Mouse (Mus musculus) hindbrain, embryonic 10.5 days (tissue): Measurements from ENCODE around the gene Rbm4b. TPM values are rescaled to one million over a fixed set of nuclear protein-coding genes. Genes with fewer than 3 reads are reported as not detected.
A peak's percentile ranks its signal among the peaks of the same experiment; 100 is the strongest.
"Not testable (repeated sequence)": the region's sequence is repeated elsewhere in the genome, so short reads cannot be mapped to it uniquely, and the experiment has no call there.

ENCODE experiments used
- DNase-seq: peaks from one replicate; pipeline ENCODE4 v3.0.0-alpha.2; 2017; ENCODE audit warnings: low spot score
- H3K27ac ChIP-seq: fragments of 300-500 bp; sonication (generic); 2 replicates; pipeline ENCODE4 v1.5.1; 2016; ENCODE audit warnings: mild to moderate bottlenecking, moderate library complexity
- H3K27me3 ChIP-seq: fragments of 300-500 bp; sonication (generic); 2 replicates; pipeline ENCODE4 v1.6.1; 2016; ENCODE audit warnings: mild to moderate bottlenecking; ENCODE audit not compliant: poor library complexity, insufficient read depth, severe bottlenecking
- H3K36me3 ChIP-seq: fragments of 300-500 bp; sonication (generic); 2 replicates; pipeline ENCODE4 v1.6.1; 2016; ENCODE audit warnings: mild to moderate bottlenecking, moderate library complexity
- H3K4me1 ChIP-seq: fragments of 300-500 bp; sonication (generic); replicated peaks from 2 replicates; pipeline ENCODE4 v1.6.1; 2016; ENCODE audit warnings: mild to moderate bottlenecking
- H3K4me3 ChIP-seq: fragments of 300-500 bp; sonication (generic); 2 replicates; pipeline ENCODE4 v1.5.1; 2016; ENCODE audit warnings: mild to moderate bottlenecking, moderate library complexity
- H3K9me3 ChIP-seq: fragments of 300-500 bp; sonication (generic); 2 replicates; pipeline ENCODE4 v1.6.1; 2016; ENCODE audit warnings: mild to moderate bottlenecking, moderate library complexity
- WGBS: fragments of 180-500 bp; shearing (Covaris S2); methylation state at CpG from one replicate; pipeline ENCODE4 v1.1.7; 2016; 5-methylcytosine and 5-hydroxymethylcytosine counted together
- polyA plus RNA-seq: library from polyadenylated mRNA; unstranded; fragments of >200 nt; fragmentation: Nextera tagmentation; extraction: Ambion mirVana; gene quantifications from 2 replicates; pipeline ENCODE4 v1.2.1, GENCODE M21; 2016

The Rbm4b gene
- polyA plus RNA-seq, 1 experiment from 2014 or later = 124 TPM

- 94% methylated on average over 9 of the region's 9 CpGs for WGBS
- peaks cover 94% of the 10 kb centered on the region for H3K36me3 ChIP-seq
- H3K4me1 ChIP-seq = 0 out of 2 replicates have a peak, but pooled peaks cover 5% of the 10 kb centered on the region
Observed at GRCm38 (mm10) chr19:4747631-4748312, 8.5 kb upstream of the Rbm4b start.

DNA sequence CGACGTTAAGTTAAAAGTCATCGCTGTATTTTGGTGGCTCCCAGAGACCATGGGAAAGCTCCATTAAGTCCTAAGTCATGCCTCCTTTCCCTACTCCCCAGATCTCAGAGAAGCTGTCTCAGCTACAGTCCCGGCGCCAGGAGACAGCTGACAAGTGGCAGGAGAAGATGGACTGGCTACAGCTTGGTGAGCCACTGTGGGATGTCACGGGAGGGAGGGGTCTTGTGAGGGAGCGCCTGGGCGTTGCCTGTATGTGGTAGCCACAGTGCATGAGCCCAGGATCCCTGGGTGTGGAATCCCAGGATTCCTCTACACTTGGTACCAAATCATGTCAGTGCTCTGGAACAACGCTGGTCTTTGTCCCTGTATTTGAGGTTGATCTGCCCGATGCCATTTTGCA is 7.8 kb upstream of the Rbm4b start:
- H3K4me3 ChIP-seq = no peak overlapping the region
- DNase-seq = no peak
- H3K27ac ChIP-seq = no peak overlapping the region
- WGBS = 86% methylated on average over 10 of the region's 10 CpGs
- no peaks in the 10 kb centered on the region for H3K27me3 ChIP-seq
- H3K4me1 ChIP-seq = 0 out of 2 replicates have a peak, but pooled peaks cover 5% of the 10 kb centered on the region
- peaks cover 91% of the 10 kb centered on the region for H3K36me3 ChIP-seq
- no peaks in the 10 kb centered on the region for H3K9me3 ChIP-seq

More at GRCm38 (mm10) chr19:4747631-4748312, 8.5 kb upstream of the Rbm4b start:
- no peaks in the 10 kb centered on the region for H3K27me3 ChIP-seq
- H3K4me3 ChIP-seq = no peak overlapping the region
- no peak overlapping the region for H3K27ac ChIP-seq
- H3K9me3 ChIP-seq = no peaks in the 10 kb centered on the region
- no peak for DNase-seq

DNA sequence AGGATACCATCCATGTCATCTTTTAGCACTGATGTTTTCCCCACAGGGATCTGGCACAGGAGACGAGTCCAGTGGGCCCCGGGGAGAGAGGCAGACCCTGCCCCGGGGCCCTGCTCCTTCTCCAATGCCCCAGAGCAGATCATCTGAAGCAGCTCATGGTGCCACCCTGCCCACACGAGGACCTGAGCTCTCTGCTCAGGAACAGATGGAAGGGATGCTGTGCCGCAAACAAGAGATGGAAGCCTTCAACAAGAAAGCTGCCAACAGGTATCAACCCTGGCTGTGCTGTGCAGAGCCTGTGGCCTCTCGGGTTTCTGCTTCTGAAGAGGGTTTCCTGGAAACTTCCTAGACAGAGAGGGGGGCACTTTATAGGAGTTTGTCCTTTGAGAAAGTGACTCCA is 6.3 kb upstream of the Rbm4b start:
- H3K27me3 ChIP-seq = no peaks in the 10 kb centered on the region
- 0 out of 2 replicates have a peak, but pooled peaks cover 5% of the 10 kb centered on the region for H3K4me1 ChIP-seq
- no peaks in the 10 kb centered on the region for H3K9me3 ChIP-seq
- 82% methylated on average over 6 of the region's 6 CpGs for WGBS
- DNase-seq = no peak
- H3K4me3 ChIP-seq = no peak overlapping the region
- no peak overlapping the region for H3K27ac ChIP-seq
- peaks cover 77% of the 10 kb centered on the region for H3K36me3 ChIP-seq

DNA sequence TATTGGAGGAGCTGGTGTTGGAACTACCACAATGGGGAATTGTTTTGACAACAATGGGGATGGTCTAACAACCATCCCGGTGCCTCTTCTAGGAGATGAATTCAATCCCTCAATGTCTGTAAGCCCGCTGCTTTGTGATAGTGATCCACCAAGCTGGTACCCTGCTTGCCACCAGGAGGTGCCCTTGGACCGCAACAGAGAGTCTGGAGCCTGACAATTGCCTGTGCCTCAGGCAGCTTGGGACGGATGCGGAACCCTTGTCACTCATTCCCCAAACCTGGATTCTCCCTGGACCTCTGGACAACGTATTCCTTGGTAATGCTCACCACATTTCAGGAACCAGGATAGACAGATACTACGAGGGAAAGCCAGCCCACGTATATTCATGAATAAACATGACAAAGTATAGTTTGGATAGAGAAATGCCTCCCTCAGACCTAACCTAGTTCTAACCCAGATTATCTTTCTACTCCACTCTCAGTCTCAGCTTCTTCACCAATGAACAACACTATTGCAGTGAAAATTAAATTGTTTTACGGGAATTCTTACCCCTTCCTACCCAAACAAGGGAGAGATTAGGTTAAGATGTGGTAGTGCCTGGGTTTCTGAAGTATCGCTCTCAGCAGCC is 618 bp upstream of the Rbm4b start:
- WGBS = under 1% methylated on average over 10 of the region's 10 CpGs
- peak overlapping the region; percentile 99 for H3K27ac ChIP-seq
- H3K27me3 ChIP-seq = no peaks in the 10 kb centered on the region

DNA sequence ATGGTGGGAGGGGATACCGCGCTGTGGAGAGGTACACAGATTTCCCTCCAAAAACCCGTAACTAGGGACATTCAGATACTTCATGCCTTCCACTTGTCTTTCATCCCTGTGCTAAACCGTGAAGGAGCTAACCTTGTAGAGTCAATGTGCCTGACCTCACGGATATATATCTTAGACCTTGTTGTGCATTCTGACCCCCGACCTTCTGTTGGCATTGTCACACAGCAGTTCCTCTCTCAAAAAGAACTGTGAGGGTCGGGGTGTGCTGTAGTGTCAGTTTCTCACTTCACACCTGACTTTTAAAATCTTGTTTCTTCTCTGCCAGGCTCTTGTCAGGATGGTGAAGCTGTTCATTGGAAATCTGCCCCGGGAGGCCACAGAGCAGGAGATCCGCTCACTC is 624 bp downstream of the Rbm4b start:
- H3K9me3 ChIP-seq = no peaks in the 10 kb centered on the region
- 11% methylated on average over 9 of the region's 9 CpGs for WGBS
- H3K27me3 ChIP-seq = no peaks in the 10 kb centered on the region
- peaks cover 31% of the 10 kb centered on the region for H3K4me1 ChIP-seq
- H3K27ac ChIP-seq = peak overlapping the region; percentile 99
- no peak for DNase-seq
- H3K4me3 ChIP-seq = peak overlapping the region; percentile 86
- H3K36me3 ChIP-seq = peaks cover 50% of the 10 kb centered on the region

More for the DNA sequence above, 618 bp upstream of the Rbm4b start:
- peak; percentile 90 for DNase-seq
- Histone ChIP-seq H3K9me3 (no peaks in the 10 kb centered on the region), H3K36me3 (peaks cover 50% of the 10 kb centered on the region), H3K4me3 (peak overlapping the region; percentile 86), H3K4me1 (peaks cover 34% of the 10 kb centered on the region)

DNA sequence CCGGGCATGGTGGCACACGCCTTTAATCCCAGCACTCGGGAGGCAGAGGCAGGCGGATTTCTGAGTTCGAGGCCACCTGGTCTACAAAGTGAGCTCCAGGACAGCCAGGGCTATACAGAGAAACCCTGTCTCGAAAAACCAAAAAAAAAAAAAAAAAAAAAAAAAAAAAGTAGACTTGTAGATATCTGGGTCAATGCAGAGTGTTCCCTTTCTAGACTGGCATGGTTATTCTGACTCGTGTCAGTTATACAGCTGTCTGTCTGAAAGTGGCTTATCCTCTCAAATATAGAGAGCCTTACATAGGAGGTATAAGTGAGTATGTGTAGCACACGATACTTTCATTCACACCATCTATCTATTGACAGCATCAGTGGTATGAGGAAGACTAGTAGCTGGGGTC is 4.2 kb downstream of the Rbm4b start:
- H3K36me3 ChIP-seq = peaks cover 79% of the 10 kb centered on the region
- H3K9me3 ChIP-seq, DNase-seq, H3K27ac ChIP-seq, H3K27me3 ChIP-seq, H3K4me3 ChIP-seq: not testable (repeated sequence)
- H3K4me1 ChIP-seq = peaks cover 28% of the 10 kb centered on the region
- WGBS = 93% methylated on average over 8 of the region's 8 CpGs

GRCm38 (mm10) chr19:4762876-4763275 is 6.6 kb downstream of the Rbm4b start:
- H3K4me1 ChIP-seq = peaks cover 19% of the 10 kb centered on the region
- no peaks in the 10 kb centered on the region for H3K27me3 ChIP-seq
- H3K4me3 ChIP-seq = no peak overlapping the region
- no peaks in the 10 kb centered on the region for H3K9me3 ChIP-seq
- H3K36me3 ChIP-seq = peaks cover 97% of the 10 kb centered on the region
- WGBS = 76% methylated on average over 1 of the region's 1 CpGs
- H3K27ac ChIP-seq = no peak overlapping the region
- DNase-seq = no peak

- Histone ChIP-seq H3K27me3 (no peaks in the 10 kb centered on the region), H3K4me3 (no peak overlapping the region), H3K9me3 (no peaks in the 10 kb centered on the region), H3K36me3 (peaks cover 100% of the 10 kb centered on the region), H3K4me1 (no peaks in the 10 kb centered on the region), H3K27ac (no peak overlapping the region)
- DNase-seq = no peak
- WGBS = 89% methylated on average over 12 of the region's 12 CpGs
Observed at GRCm38 (mm10) chr19:4767507-4768148, 11.3 kb downstream of the Rbm4b start.

GRCm38 (mm10) chr19:4772785-4773184 is 16.5 kb downstream of the Rbm4b start:
- peaks cover 100% of the 10 kb centered on the region for H3K36me3 ChIP-seq
- no peak overlapping the region for H3K4me3 ChIP-seq
- H3K9me3 ChIP-seq = no peaks in the 10 kb centered on the region
- DNase-seq = no peak
- no peaks in the 10 kb centered on the region for H3K27me3 ChIP-seq
- H3K4me1 ChIP-seq = no peaks in the 10 kb centered on the region
- 92% methylated on average over 3 of the region's 3 CpGs for WGBS
- H3K27ac ChIP-seq = no peak overlapping the region

- Histone ChIP-seq H3K27me3 (no peaks in the 10 kb centered on the region), H3K4me1 (peaks cover 8% of the 10 kb centered on the region; the same call in 1 of the 2 replicates), H3K4me3 (no peak overlapping the region), H3K36me3 (peaks cover 99% of the 10 kb centered on the region), H3K9me3 (no peaks in the 10 kb centered on the region), H3K27ac (no peak overlapping the region)
- WGBS = 98% methylated on average over 2 of the region's 2 CpGs
- DNase-seq = no peak
Observed at GRCm38 (mm10) chr19:4782891-4783290, 26.6 kb downstream of the Rbm4b start.

DNA sequence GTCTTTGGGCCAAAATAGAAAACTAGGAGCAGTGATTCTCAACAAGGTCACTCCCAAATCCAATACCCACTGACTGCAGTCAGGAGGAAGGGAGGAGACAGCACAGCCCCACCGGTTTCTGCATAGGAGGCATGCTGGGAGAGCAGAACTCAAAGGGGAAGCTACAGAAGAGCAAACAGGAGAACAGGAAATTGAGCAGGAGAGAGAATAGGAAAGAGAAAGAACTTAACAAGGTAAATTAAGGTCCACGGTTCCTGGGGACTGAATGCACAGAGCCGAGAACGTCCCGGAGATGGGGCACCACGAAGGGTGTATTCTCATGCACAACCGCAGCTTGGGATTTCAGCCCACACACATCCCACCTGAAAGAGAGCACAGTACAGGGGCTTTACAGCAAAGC is 28.9 kb downstream of the Rbm4b start:
- Histone ChIP-seq H3K4me3 (no peak overlapping the region), H3K9me3 (no peaks in the 10 kb centered on the region), H3K27me3 (no peaks in the 10 kb centered on the region), H3K27ac (no peak overlapping the region), H3K4me1 (peaks cover 16% of the 10 kb centered on the region), H3K36me3 (peaks cover 100% of the 10 kb centered on the region)
- DNase-seq = no peak
- 92% methylated on average over 7 of the region's 7 CpGs for WGBS

GRCm38 (mm10) chr19:4786313-4786712 is 30.0 kb downstream of the Rbm4b start:
- WGBS = over 99% methylated on average over 2 of the region's 2 CpGs
- DNase-seq = no peak

GRCm38 (mm10) chr19:4793281-4793830 is 37.1 kb downstream of the Rbm4b start:
- H3K27me3 ChIP-seq = no peaks in the 10 kb centered on the region
- H3K27ac ChIP-seq = peak overlapping the region; percentile 90
- no peak for DNase-seq
- H3K4me3 ChIP-seq = peak overlapping the region; percentile 77
- peaks cover 60% of the 10 kb centered on the region for H3K36me3 ChIP-seq
- H3K4me1 ChIP-seq = peaks cover 40% of the 10 kb centered on the region
- WGBS = 2% methylated on average over 16 of the region's 16 CpGs
- H3K9me3 ChIP-seq = no peaks in the 10 kb centered on the region

More at GRCm38 (mm10) chr19:4786313-4786712, 30.0 kb downstream of the Rbm4b start:
- Histone ChIP-seq H3K36me3 (peaks cover 100% of the 10 kb centered on the region), H3K4me3 (no peak overlapping the region), H3K9me3 (no peaks in the 10 kb centered on the region), H3K27ac (no peak overlapping the region), H3K4me1 (peaks cover 27% of the 10 kb centered on the region), H3K27me3 (no peaks in the 10 kb centered on the region)
